Mouse (Mus musculus) bone marrow macrophage, adult 2 months (primary cell): ENCODE measurements at regions not wholly inside any gene's neighbourhood (a gene's known extent, or its start where the extent isn't known, plus 50 kb on each side); places are given as distances from the start of the nearest gene placed in this dataset.

Experiments
- CTCF ChIP-seq: IDR thresholded peaks from 2 replicates; pipeline ENCODE4 v1.5.1; 2012; ENCODE audit warnings: low read depth, mild to moderate bottlenecking, low read length, moderate library complexity
- POLR2A ChIP-seq: IDR thresholded peaks from 2 replicates; pipeline ENCODE4 v1.6.1; 2012; ENCODE audit warnings: mild to moderate bottlenecking, low read depth, low read length, borderline replicate concordance

DNA sequence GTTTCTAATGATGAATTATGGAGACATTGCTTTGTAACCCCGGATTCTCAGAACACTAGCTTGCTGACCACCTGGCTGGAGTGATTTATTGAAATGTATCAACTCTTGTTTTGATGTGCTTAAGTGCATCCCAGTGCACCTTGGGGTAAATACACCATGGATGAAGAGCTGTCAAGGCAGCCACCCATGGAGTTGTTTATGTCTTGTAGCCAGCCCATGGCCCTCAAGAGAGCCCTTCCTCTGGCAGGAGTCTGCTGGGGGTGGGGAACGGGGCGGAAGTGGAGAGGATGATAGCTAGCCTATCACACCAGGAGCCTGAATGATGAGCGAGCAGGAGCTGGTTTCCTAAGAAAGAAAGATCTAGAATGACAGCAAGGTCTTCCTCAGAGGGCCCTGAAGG, 128.6 kb upstream of the A1bg start:
- TF ChIP-seq POLR2A = no peak
- no peak for TF ChIP-seq CTCF
